Mouse (Mus musculus) kidney, adult 2 months (tissue): ENCODE measurements around the gene Cept1.

Experiments used
- CTCF ChIP-seq: fragments of 200-500 bp; conservative IDR thresholded peaks from 2 replicates; pipeline ENCODE4 v1.5.1; 2011; ENCODE audit warnings: low read depth, mild to moderate bottlenecking, control low read depth, low read length, moderate library complexity, mixed read lengths; ENCODE audit not compliant: insufficient read depth, insufficient read length
- POLR2A ChIP-seq: fragments of 200-500 bp; IDR thresholded peaks from one replicate; pipeline ENCODE4 v1.6.1; 2011; ENCODE audit warnings: low read depth, low read length, control low read depth

DNA sequence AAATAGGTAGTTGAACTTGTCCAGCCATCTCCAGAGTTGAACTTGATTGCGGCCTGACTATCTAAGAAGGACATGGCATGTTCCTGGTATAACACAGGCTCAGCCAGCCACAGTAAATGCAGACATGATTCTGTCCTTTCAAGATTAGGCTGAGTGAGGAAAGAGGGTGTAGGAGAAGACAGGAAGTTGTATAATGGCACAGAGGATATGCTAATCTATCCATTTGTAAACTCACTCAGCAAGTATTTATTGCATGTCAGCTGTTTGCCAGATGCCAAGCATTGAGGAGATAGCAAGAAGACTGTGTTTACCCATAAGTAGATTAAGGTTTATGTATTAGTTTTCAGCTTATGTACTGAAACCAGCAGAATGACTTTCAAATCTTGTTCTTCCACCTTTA is 54.9 kb downstream of the Cept1 start:
- TF ChIP-seq POLR2A, result no peak
- TF ChIP-seq CTCF, result no peak
